Mouse (Mus musculus) embryonic facial prominence, embryonic 14.5 days (tissue): Measurements from ENCODE around the gene Tfr2. TPM values are rescaled to one million over a fixed set of nuclear protein-coding genes. Genes with fewer than 3 reads are reported as not detected.

Source experiments
- microRNA-seq: library from miRNA; unstranded; fragments of <30 nt; microRNA quantifications from one replicate; pipeline ENCODE4, GENCODE M21; 2016; ENCODE audit warnings: borderline number of aligned reads
- polyA plus RNA-seq: library from polyadenylated mRNA; unstranded; fragments of >200 nt; fragmentation: Nextera tagmentation; extraction: Ambion mirVana; gene quantifications from 2 replicates; pipeline ENCODE4 v1.2.1, GENCODE M21; 2014

The Tfr2 gene
- polyA plus RNA-seq, 1 experiment from 2014 or later: 1.1 TPM

Small RNAs within 50 kb of the gene (microRNA-seq; reads per million reads assigned to microRNA genes)
- 1.3 reads per million for gene Mir6418

Other genes starting within 250 kb of the Tfr2 start
- 8.6 and 8.8 TPM in 2 replicates for gene Slc12a9, start 236.2 kb upstream of the Tfr2 start, polyA plus RNA-seq
- gene Ephb4, start 219.7 kb upstream of the Tfr2 start, polyA plus RNA-seq: 57.7 and 68.1 TPM in 2 replicates
- 0.21 and 0.26 TPM in 2 replicates for gene Zan, start 92.8 kb upstream of the Tfr2 start, polyA plus RNA-seq
- gene Pop7, start 67.3 kb upstream of the Tfr2 start, polyA plus RNA-seq: 49.8 and 52.0 TPM in 2 replicates
- gene Gigyf1, start 51.3 kb upstream of the Tfr2 start, polyA plus RNA-seq: 8.9 and 9.4 TPM in 2 replicates
- 0.30 TPM in 1 of 2 replicates, not detected in the other for gene Epo, start 36.6 kb upstream of the Tfr2 start, polyA plus RNA-seq
- gene Gnb2, start 36.3 kb upstream of the Tfr2 start, polyA plus RNA-seq: 430 and 472 TPM in 2 replicates
- gene Actl6b, start 16.3 kb upstream of the Tfr2 start, polyA plus RNA-seq: 4.4 and 5.2 TPM in 2 replicates
- 43.0 and 45.6 TPM in 2 replicates for gene Mospd3, start 31.2 kb downstream of the Tfr2 start, polyA plus RNA-seq
- 242 and 292 TPM in 2 replicates for gene Pcolce, start 43.9 kb downstream of the Tfr2 start, polyA plus RNA-seq
- 0.10 and 0.25 TPM in 2 replicates for gene Fbxo24, start 59.2 kb downstream of the Tfr2 start, polyA plus RNA-seq
- 36.5 and 40.1 TPM in 2 replicates for gene Lrch4, start 59.3 kb downstream of the Tfr2 start, polyA plus RNA-seq
- gene Gm20605, start 59.3 kb downstream of the Tfr2 start, polyA plus RNA-seq: 6.4 and 6.6 TPM in 2 replicates
- 6.3 and 7.2 TPM in 2 replicates for gene Sap25, start 71.5 kb downstream of the Tfr2 start, polyA plus RNA-seq
- 0.14 and 0.21 TPM in 2 replicates for gene Irs3, start 75.9 kb downstream of the Tfr2 start, polyA plus RNA-seq
- 10.2 and 10.4 TPM in 2 replicates for gene Agfg2, start 114.9 kb downstream of the Tfr2 start, polyA plus RNA-seq
- 1.5 TPM in 2 replicates for gene Nyap1, start 171.8 kb downstream of the Tfr2 start, polyA plus RNA-seq
- 134 and 141 TPM in 2 replicates for gene Tsc22d4, start 175.9 kb downstream of the Tfr2 start, polyA plus RNA-seq
- gene Ppp1r35, start 209.0 kb downstream of the Tfr2 start, polyA plus RNA-seq: 31.3 and 39.5 TPM in 2 replicates
- gene Mepce, start 217.8 kb downstream of the Tfr2 start, polyA plus RNA-seq: 12.2 and 15.2 TPM in 2 replicates
- gene Zcwpw1, start 218.0 kb downstream of the Tfr2 start, polyA plus RNA-seq: 16.5 and 18.8 TPM in 2 replicates